Mouse (Mus musculus) C3H10T1/2 (cell line): ENCODE data around the gene Ift88. TPM values are rescaled to one million over a fixed set of nuclear protein-coding genes. Genes with fewer than 3 reads are reported as not detected.

Source experiments
- polyA plus RNA-seq, 2 experiments: library from polyadenylated mRNA; unstranded; fragments of >200 nt; fragmentation: generic; extraction: Trizol; gene quantifications; one replicate each; pipeline ENCODE4 v1.2.1; 2012; ENCODE audit warnings: missing spikeins in 2 of 2

Ift88 gene
- 1 to 10 TPM in 1 of 2 experiments, under 1 TPM in 1; 0.15 to 4.5 TPM for polyA plus RNA-seq

GRCm38 (mm10) chr14:57423432-57424211 is at the start of gene Ift88:
TSS of gene Ift88 (plus strand) at chr14:57424062.

GRCm38 (mm10) chr14:57398065-57398757 is 25.7 kb upstream of the Ift88 start, which contains the start of gene Cryl1:
TSS of gene Cryl1 (minus strand) at chr14:57398529.

GRCm38 (mm10) chr14:57524671-57525387 is 101.0 kb downstream of the Ift88 start, which contains the start of gene Il17d:
TSS of gene Il17d (plus strand) at chr14:57524777.

Other genes starting within 250 kb of the Ift88 start
- 1 to 10 TPM; 3.1 to 8.6 TPM for gene Cryl1, start 25.5 kb upstream of the Ift88 start, polyA plus RNA-seq
- 1 to 10 TPM in 1 of 2 experiments, under 1 TPM in 1; 0.53 to 5.1 TPM for gene Il17d, start 100.7 kb downstream of the Ift88 start, polyA plus RNA-seq
- 10 to 100 TPM; 72.1 to 77.6 TPM for gene Eef1akmt1, start 147.6 kb downstream of the Ift88 start, polyA plus RNA-seq
- gene Xpo4, start 241.4 kb downstream of the Ift88 start, polyA plus RNA-seq, result 1 to 10 TPM in 1 of 2 experiments, under 1 TPM in 1; 0.78 to 1.9 TPM